Mouse (Mus musculus) CH12.LX (cell line): ENCODE measurements at regions not wholly inside any gene's neighbourhood (a gene's known extent, or its start where the extent isn't known, plus 50 kb on each side); places are given as distances from the start of the nearest gene placed in this dataset.

Source experiments
- CHD2 ChIP-seq: IDR thresholded peaks from 2 replicates; pipeline ENCODE4 v1.6.1; 2011; ENCODE audit warnings: low read length, improper control_type of control experiment
- CTCF ChIP-seq, 2 experiments: IDR thresholded peaks in 1 of 2; conservative IDR thresholded peaks in 1 of 2; 2 replicates each; pipeline ENCODE4 v1.5.1; 2011 to 2012; ENCODE audit warnings: low read depth in 2 of 2, low read length in 2 of 2, improper control_type of control experiment in 1 of 2, inconsistent platforms in 1 of 2, mild to moderate bottlenecking in 1 of 2, moderate library complexity in 1 of 2
- ELF1 ChIP-seq: IDR thresholded peaks from 2 replicates; pipeline ENCODE4 v1.6.1; 2014; ENCODE audit warnings: low read depth, mild to moderate bottlenecking, inconsistent platforms, low read length, improper control_type of control experiment
- EP300 ChIP-seq: IDR thresholded peaks from 2 replicates; pipeline ENCODE4 v1.6.1; 2011; ENCODE audit warnings: low read length, improper control_type of control experiment
- MAZ ChIP-seq: IDR thresholded peaks from 2 replicates; pipeline ENCODE4 v1.6.1; 2012; ENCODE audit warnings: low read depth, mild to moderate bottlenecking, inconsistent platforms, low read length, improper control_type of control experiment, moderate library complexity
- MEF2A ChIP-seq: IDR thresholded peaks from 2 replicates; pipeline ENCODE4 v1.6.1; 2014; ENCODE audit warnings: low read depth, mild to moderate bottlenecking, inconsistent platforms, low read length, improper control_type of control experiment, borderline replicate concordance
- MYC ChIP-seq: IDR thresholded peaks from 2 replicates; pipeline ENCODE4 v1.6.1; 2011; ENCODE audit warnings: low read depth, mild to moderate bottlenecking, improper control_type of control experiment, low read length
- POLR2A ChIP-seq: IDR thresholded peaks from 2 replicates; pipeline ENCODE4 v1.6.1; 2011; ENCODE audit warnings: low read depth, mild to moderate bottlenecking, improper control_type of control experiment, low read length
- TCF12 ChIP-seq: IDR thresholded peaks from 2 replicates; pipeline ENCODE4 v1.6.1; 2014; ENCODE audit warnings: low read depth, mild to moderate bottlenecking, inconsistent platforms, low read length, improper control_type of control experiment
- USF1 ChIP-seq: IDR thresholded peaks from 2 replicates; pipeline ENCODE4 v1.6.1; 2014; ENCODE audit warnings: low read depth, mild to moderate bottlenecking, inconsistent platforms, low read length, improper control_type of control experiment
- ZNF384 ChIP-seq: IDR thresholded peaks from 2 replicates; pipeline ENCODE4 v1.6.1; 2012; ENCODE audit warnings: low read depth, low read length, improper control_type of control experiment, inconsistent platforms

GRCm38 (mm10) chr9:74621957-74622356 is 239.8 kb upstream of the Onecut1 start:
- TF ChIP-seq MEF2A: no peak
- TF ChIP-seq CTCF (conservative IDR thresholded peaks at IDR 0.05 in 1 of 2, IDR thresholded peaks at IDR 0.05 in 1 of 2; ENCODE audit: low read depth in 2 of 2, low read length in 2 of 2): no peak
- no peak for TF ChIP-seq EP300
- no peak for TF ChIP-seq USF1
- no peak for TF ChIP-seq MYC
- TF ChIP-seq TCF12: no peak
- TF ChIP-seq ZNF384: no peak
- TF ChIP-seq CHD2: no peak
- TF ChIP-seq ELF1: no peak
- no peak for TF ChIP-seq POLR2A
- no peak for TF ChIP-seq MAZ
